Mouse (Mus musculus): ENCODE data around the gene Lbr.

- TF ChIP-seq EP300 (IDR thresholded peaks at IDR 0.05; ENCODE audit: low read depth) (no peak), CTCF (IDR thresholded peaks at IDR 0.05; ENCODE audit: low read depth) (no peak)
These were observed 12.0 kb upstream of the Lbr start for GRCm38 (mm10) chr1:181854829-181855228.
